Mouse (Mus musculus): ENCODE results near the gene Eif2ak4. TPM values are rescaled to one million over a fixed set of nuclear protein-coding genes. Genes with fewer than 3 reads are reported as not detected.

The Eif2ak4 gene
- polyA plus RNA-seq, 1 experiment from 2014 or later, result 10.4 TPM

DNA sequence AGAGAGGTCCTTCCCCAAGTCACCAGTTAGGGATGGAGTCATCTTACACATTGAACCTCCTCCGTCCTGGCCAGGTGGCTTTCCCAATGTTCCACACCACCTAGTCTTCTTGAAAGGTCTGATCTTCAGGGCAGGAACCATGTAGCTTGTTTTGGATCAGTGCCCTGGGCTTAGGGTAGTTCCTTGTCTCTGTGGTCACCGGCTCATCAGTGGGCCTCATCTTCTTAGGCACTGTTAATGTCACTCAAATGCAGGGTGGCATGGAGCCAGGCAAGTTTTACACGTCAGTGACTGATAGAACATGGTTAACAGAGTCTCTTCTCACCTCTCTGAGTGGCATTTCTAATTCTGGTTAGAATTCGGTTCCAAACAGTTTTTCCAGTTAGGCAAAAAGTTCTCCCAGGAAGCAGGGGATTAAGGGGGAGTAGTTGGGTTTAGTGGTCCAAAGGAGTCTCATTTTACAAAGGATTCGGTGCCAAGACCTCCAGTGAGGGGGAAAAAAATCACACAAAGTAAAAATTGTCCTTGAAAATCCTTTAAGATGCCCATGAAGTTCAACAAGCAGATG lies 134.8 kb downstream of the Eif2ak4 start:
- no peak overlapping the region for H3K9ac ChIP-seq (replicated peaks; ENCODE audit: low read depth, low read length)
- no peaks in the 10 kb centered on the region for H3K27me3 ChIP-seq (ENCODE audit: control insufficient read depth, insufficient read depth, low read length)
- H3K9me3 ChIP-seq (ENCODE audit: control insufficient read depth, low read length), result no peaks in the 10 kb centered on the region
- no peak overlapping the region for H3K4me3 ChIP-seq (ENCODE audit: low read depth, low read length)
- H3K27ac ChIP-seq (ENCODE audit: low read depth, low read length), result no peak overlapping the region
- no peak for ATAC-seq (ENCODE audit: low read depth)
- no peaks in the 10 kb centered on the region for H3K36me3 ChIP-seq (ENCODE audit: control insufficient read depth, insufficient read depth, low read length)
- no peak overlapping the region for H3K4me2 ChIP-seq (ENCODE audit: low read depth, low read length)
- H3K4me1 ChIP-seq (ENCODE audit: control insufficient read depth, insufficient read depth, low read length), result peaks cover 6% of the 10 kb centered on the region; the same call in 1 of the 2 replicates
- 67% methylated on average over 5 of the region's 5 CpGs for WGBS

GRCm38 (mm10) chr2:118524811-118525210 lies 136.4 kb downstream of the Eif2ak4 start:
- Histone ChIP-seq H3K4me3 (ENCODE audit: low read depth, low read length) (no peak overlapping the region), H3K4me2 (ENCODE audit: low read depth, low read length) (no peak overlapping the region), H3K9ac (replicated peaks; ENCODE audit: low read depth, low read length) (no peak overlapping the region), H3K36me3 (ENCODE audit: control insufficient read depth, insufficient read depth, low read length) (no peaks in the 10 kb centered on the region), H3K27ac (ENCODE audit: low read depth, low read length) (no peak overlapping the region), H3K27me3 (ENCODE audit: control insufficient read depth, insufficient read depth, low read length) (no peaks in the 10 kb centered on the region), H3K9me3 (ENCODE audit: control insufficient read depth, low read length) (no peaks in the 10 kb centered on the region), H3K4me1 (ENCODE audit: control insufficient read depth, insufficient read depth, low read length) (peaks cover 11% of the 10 kb centered on the region; the same call in 1 of the 2 replicates)
- ATAC-seq (ENCODE audit: low read depth), result no peak
- 97% methylated on average over 3 of the region's 3 CpGs for WGBS

Other genes with a start within 250 kb of the Eif2ak4 start
- gene Fsip1, start 131.7 kb upstream of the Eif2ak4 start, polyA plus RNA-seq (2014; fragmentation: Nextera tagmentation; extraction: Ambion mirVana), result 2.4 and 3.4 TPM in 2 replicates
- 7.9 and 8.2 TPM in 2 replicates for gene Gpr176, start 15.2 kb upstream of the Eif2ak4 start, polyA plus RNA-seq (2014; fragmentation: Nextera tagmentation; extraction: Ambion mirVana)
- gene Srp14, start 91.1 kb downstream of the Eif2ak4 start, polyA plus RNA-seq (2014; fragmentation: Nextera tagmentation; extraction: Ambion mirVana), result 331 and 342 TPM in 2 replicates
- 0.99 and 2.2 TPM in 2 replicates for gene Bmf, start 161.1 kb downstream of the Eif2ak4 start, polyA plus RNA-seq (2014; fragmentation: Nextera tagmentation; extraction: Ambion mirVana)
- 4.3 and 8.8 TPM in 2 replicates for gene Bub1b, start 209.6 kb downstream of the Eif2ak4 start, polyA plus RNA-seq (2014; fragmentation: Nextera tagmentation; extraction: Ambion mirVana)